8 mouse cellular contexts compared by ENCODE assay signal in genomic region chr17:24478663-24479380, GRCm38 (mm10). TPM values are rescaled to one million over a fixed set of nuclear protein-coding genes. Genes with fewer than 3 reads are reported as not detected.
DNase-seq lines count a peak whose midpoint lies in the region; ATAC-seq and TF ChIP-seq lines count a peak whose summit lies in the region.

Gene Mlst8 (minus strand): TSS chr17:24479078.

- under 1% methylated on average over 48 of the region's 48 CpGs for WGBS in heart, embryonic 10.5 days
- WGBS in kidney, embryonic 15.5 days = under 1% methylated on average over 48 of the region's 48 CpGs

- H3K4me1 ChIP-seq in bone marrow macrophage, adult 2 months (ENCODE audit: control insufficient read depth, insufficient read depth, low read length) = peaks cover 19% of the 10 kb centered on the region
- H3K4me1 ChIP-seq in embryonic fibroblast, embryonic 13.5 days (ENCODE audit: control insufficient read depth, insufficient read depth, low read length) = no peaks in the 10 kb centered on the region; the same call in 1 of the 2 replicates
- H3K4me1 ChIP-seq in heart, embryonic 10.5 days = peaks cover 26% of the 10 kb centered on the region
- H3K4me1 ChIP-seq in kidney, embryonic 15.5 days = peaks cover 35% of the 10 kb centered on the region

- peak; percentile 95 for ATAC-seq in kidney, embryonic 15.5 days (replicated peaks; ENCODE audit: low FRiP score)
- peak; percentile 93 for ATAC-seq in monocyte, adult 5-6 weeks (replicated peaks; ENCODE audit: insufficient number of reproducible peaks, low FRiP score, low TSS enrichment, poor library complexity, severe bottlenecking)

- TF ChIP-seq POLR2A in bone marrow macrophage, adult 2 months (IDR thresholded peaks at IDR 0.05; ENCODE audit: borderline replicate concordance, low read depth, low read length) = no peak
- peak; percentile 96 for TF ChIP-seq POLR2A in embryonic fibroblast, embryonic 13.5 days (IDR thresholded peaks at IDR 0.05; ENCODE audit: low read depth, low read length)

- H3K9ac ChIP-seq in kidney, embryonic 15.5 days = peak within 1 kb of the TSS; percentile 77

- peak within 1 kb of the TSS; percentile 67 for H3K4me2 ChIP-seq in kidney, embryonic 15.5 days

- peaks cover 42% of the 10 kb centered on the region for H3K36me3 ChIP-seq in heart, embryonic 10.5 days
- peaks cover 41% of the 10 kb centered on the region for H3K36me3 ChIP-seq in kidney, embryonic 15.5 days

- no peaks in the 10 kb centered on the region for H3K27me3 ChIP-seq in heart, embryonic 10.5 days (ENCODE audit: insufficient read depth, poor library complexity, severe bottlenecking)
- no peaks in the 10 kb centered on the region for H3K27me3 ChIP-seq in kidney, embryonic 15.5 days

- peak; percentile 35 for TF ChIP-seq CTCF in bone marrow macrophage, adult 2 months (IDR thresholded peaks at IDR 0.05; ENCODE audit: low read depth, low read length)
- TF ChIP-seq CTCF in embryonic fibroblast, embryonic 13.5 days (IDR thresholded peaks at IDR 0.05; ENCODE audit: borderline replicate concordance, insufficient read depth, low read length) = peak; percentile 98

- DNase-seq in A20 (ENCODE audit: low read depth, low spot score) (peak; percentile 99), liver (peak; percentile 97)
- DNase-seq in heart, embryonic 10.5 days (ENCODE audit: low spot score) = peak; percentile 98
- DNase-seq in spleen, postnatal 4 days (ENCODE audit: low spot score in 2 of 2) = peak; percentile 98 to 100

- H3K4me3 ChIP-seq in bone marrow macrophage, adult 2 months (ENCODE audit: insufficient read depth, low read length) = peak within 1 kb of the TSS; percentile 100
- H3K4me3 ChIP-seq in embryonic fibroblast, embryonic 13.5 days (ENCODE audit: insufficient read depth, low read length) = peak within 1 kb of the TSS; percentile 57
- peak within 1 kb of the TSS; percentile 82 for H3K4me3 ChIP-seq in heart, embryonic 10.5 days
- peak within 1 kb of the TSS; percentile 74 for H3K4me3 ChIP-seq in kidney, embryonic 15.5 days (replicated peaks)

- H3K9me3 ChIP-seq in heart, embryonic 10.5 days = no peaks in the 10 kb centered on the region
- no peaks in the 10 kb centered on the region for H3K9me3 ChIP-seq in kidney, embryonic 15.5 days (replicated peaks)

- peak within 1 kb of the TSS; percentile 78 for H3K27ac ChIP-seq in bone marrow macrophage, adult 2 months (ENCODE audit: insufficient read depth, low read depth, low read length)
- peak within 1 kb of the TSS; percentile 73 for H3K27ac ChIP-seq in embryonic fibroblast, embryonic 13.5 days (ENCODE audit: insufficient read depth, low read length)
- H3K27ac ChIP-seq in heart, embryonic 10.5 days = peak within 1 kb of the TSS; percentile 98
- H3K27ac ChIP-seq in kidney, embryonic 15.5 days = peak within 1 kb of the TSS; percentile 97

RNA-seq across cellular contexts. Expression of gene Mlst8, which starts in this region (rescaled TPM):
- polyA plus RNA-seq in bone marrow macrophage, adult 2 months (2012; ENCODE audit: insufficient read depth, insufficient read length, missing spikeins) = 14.8 and 16.0 TPM in 2 replicates
- 20.9 and 23.3 TPM in 2 replicates for polyA plus RNA-seq in embryonic fibroblast, embryonic 13.5 days (2011; ENCODE audit: insufficient read length, low read depth, missing spikeins)
- polyA plus RNA-seq in heart, embryonic 10.5 days (2016; fragmentation: Nextera tagmentation; extraction: Ambion mirVana) = 22.3 and 22.7 TPM in 2 replicates
- polyA plus RNA-seq in kidney, embryonic 15.5 days (2015; fragmentation: Nextera tagmentation; extraction: Ambion mirVana) = 29.0 and 36.1 TPM in 2 replicates
- 8.4 to 19.3 TPM (median 11.2 TPM) in 3 replicates for total RNA-seq in monocyte, adult 5-6 weeks (2017)

Comparison
In these comparisons a context has a peak if more than half of its experiments do, and no peak if none do; other contexts are left out.
1. Peak in every context shown above with its lines: DNase-seq, ATAC-seq, H3K4me3 ChIP-seq and H3K27ac ChIP-seq.